Mouse (Mus musculus): ENCODE measurements around the gene Eml4.

Gene Eml4

DNA sequence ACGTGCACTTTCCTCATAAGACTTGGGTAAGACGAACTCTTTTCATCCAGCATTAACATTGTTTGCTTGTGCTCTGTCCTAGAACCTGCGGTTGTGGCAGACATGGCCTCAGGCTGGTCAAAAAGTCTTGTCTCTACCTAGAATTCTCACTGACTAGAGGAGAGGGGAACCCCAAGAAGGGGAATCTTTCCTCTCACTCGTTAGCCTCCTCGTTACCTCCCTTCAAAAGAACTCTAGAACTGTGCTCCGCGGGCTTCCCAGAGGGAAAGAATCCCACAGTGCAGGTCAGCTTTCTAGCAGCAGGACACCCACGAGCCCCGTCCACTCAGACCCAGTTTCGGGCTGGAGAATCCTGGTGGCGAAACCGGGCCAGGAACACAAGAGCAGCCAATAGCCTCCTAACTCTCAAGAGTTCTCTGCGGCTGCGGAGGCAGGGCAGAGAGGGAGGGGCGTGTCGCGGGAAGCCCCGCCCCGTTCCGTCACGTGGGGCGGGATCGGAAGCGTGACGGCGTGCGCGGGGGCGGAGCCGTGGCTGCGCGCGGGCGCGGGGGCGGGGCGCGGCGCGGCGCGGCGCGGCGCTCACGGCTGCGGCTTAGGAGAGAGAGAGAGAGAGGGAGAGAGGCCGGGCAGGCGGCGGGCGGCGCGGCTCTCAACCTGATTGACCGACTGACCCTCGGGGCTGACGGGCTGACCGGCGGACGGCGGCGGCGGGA, at the start of gene Eml4:
Gene Eml4, plus strand, starts transcription at position 553 of the 713 bp plus-strand sequence.
- peak; percentile 66 for DNase-seq (ENCODE audit: low read depth)

DNA sequence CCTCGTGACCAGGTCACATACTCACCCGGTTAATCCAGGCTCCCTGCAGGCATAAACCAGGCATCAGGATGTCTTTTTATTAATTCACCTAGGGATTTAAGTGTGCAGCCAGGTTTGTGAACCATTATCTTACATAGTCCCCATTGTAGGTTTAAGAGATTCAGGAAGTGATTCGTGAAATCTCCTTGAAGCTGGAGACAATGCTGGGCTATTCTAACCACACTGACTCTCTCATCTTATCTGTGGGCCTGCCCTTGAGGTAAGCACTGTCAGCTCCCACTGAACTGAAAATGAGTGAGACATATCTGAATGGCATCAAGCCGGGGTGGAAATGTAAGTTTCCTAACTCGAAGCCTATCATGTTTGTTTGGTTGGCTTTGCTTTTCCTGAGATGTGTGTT, 49.3 kb upstream of the Eml4 start:
- DNase-seq (ENCODE audit: low read depth) = no peak

DNA sequence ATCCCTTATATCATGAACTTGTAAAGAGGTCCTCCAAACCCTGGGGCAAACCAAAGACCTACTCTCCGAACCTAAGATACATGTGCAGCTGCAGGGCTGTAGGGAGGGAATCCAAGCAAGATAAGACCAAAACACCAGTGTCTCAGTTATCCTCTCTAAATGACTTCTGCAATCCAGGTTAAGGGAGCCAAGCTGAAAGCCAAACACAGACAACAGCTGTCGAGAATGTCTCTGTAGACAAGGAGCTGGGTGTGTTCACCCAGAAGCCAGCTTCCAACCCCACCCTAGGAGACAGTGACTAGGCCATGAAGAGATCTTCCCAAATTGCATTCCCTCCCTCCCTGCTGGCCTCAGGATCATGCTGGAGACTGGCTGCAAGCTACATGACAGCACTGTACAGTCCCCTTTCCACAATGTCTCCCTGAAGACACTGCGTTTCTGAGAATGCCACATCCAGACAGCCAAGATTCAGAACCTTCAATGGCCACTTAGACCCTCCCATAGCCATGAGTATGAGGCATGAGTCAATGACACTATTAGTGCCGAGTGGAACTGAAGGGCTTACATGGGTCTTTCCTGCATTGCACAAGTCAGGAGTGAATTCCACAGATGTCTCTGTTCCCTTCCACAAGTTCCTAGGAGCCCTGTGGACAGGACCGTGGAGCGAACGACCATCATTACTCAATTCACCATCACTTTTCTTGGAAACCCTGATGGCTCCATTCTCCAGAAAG, 46.5 kb upstream of the Eml4 start:
- no peak for DNase-seq (ENCODE audit: low read depth)

DNA sequence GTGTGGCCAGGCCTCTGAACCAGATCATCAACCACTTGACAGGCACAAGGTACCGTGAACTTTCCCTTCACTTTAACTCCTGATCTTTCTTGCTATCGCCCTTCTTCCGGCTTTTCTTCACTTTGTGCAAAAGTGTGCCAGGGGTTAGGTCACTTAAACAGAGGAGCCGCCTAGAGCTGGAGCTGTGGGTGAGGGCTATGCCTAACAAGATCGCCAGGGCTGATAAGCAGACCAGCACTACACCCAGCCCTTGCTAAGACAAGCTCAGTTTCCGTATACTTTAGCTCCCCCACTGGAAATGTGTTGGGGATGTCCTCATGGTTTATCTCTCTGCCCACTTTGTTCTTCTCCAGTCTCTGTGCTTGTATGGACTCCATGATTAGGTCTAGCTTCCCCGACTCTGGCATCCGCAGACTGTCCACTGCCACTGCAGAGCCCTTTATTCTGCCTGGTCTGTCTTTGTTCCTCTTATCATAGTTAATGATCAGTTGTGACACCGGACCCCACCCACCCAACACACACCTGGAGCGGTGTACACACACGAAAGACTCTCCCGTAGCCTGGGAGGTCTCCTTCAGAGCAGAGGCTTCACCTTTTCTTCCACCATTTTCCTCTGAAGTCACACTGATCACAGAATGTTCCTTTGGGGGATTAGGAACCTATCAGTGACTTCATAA, 43.6 kb upstream of the Eml4 start:
- no peak for DNase-seq (ENCODE audit: low read depth)

DNA sequence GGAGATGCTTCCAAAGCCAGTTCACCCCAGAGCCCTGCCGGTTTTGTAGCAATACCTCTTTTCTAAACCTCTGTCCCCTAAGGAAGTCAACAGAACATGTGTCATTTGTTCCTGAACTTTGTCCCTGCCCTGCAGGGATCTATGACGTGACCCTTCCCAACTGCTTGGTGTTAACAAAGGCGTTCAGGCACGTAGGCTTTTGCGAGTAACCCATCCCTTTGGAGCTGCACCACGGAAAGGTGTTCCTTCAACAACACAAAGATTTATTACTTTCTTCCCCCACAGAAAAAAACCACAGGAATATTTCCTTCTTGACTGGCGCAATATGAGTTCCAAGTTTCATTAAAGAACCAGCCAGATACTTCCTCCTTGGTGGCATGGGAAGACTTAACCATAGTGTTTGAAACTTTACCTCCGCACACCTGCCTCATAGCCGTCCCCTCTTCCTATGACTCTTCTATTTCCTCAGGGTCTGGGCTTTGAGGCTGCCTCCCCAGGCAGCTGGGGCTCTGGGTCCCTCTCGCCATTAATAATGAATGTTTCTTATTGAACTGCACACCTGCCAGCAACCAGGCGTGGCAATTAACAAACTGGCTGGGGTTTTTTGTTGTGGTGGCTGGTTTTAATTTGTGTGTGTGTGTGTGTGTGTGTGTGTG, 43.0 kb upstream of the Eml4 start:
- no peak for DNase-seq (ENCODE audit: low read depth)

DNA sequence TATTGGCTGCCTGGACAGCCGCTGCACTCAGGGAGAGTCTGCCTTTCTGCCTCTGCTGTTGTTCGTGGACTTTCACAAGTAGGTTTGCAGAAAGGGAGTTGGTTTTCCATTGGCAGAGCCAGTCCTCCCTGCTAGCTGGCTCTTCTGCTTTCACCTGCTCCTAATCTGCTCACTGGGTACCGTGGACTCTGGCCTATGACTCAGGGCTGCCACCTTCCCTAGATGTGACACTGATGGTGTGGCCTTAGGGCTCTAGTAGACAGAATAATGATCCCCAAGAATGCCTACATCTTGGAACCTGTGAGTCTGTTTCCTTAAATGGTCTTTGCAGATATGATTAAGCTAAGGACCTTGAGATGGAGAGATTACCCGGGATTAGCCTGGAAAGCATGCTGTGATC, 42.3 kb upstream of the Eml4 start:
- DNase-seq (ENCODE audit: low read depth) = no peak

DNA sequence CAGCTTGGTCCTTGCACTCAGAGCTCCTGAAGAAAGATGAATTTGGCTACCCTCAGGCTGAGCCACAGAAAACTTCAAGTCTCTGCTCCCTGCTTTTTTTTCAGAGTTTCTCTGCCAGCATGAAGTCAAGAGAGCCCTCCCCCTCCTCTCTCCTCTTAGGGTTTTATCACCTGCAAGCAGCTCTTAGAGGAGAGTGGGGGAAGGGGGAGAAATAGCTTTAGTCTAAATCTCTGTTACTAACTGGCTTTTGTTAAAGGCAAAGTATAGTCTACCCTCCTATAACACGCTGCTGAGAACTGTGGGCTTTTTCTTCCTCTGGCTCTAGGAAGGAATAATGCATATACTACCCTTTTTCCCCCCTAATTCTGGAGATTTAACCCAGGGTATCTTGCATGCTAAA, 41.5 kb upstream of the Eml4 start:
- no peak for DNase-seq (ENCODE audit: low read depth)

DNA sequence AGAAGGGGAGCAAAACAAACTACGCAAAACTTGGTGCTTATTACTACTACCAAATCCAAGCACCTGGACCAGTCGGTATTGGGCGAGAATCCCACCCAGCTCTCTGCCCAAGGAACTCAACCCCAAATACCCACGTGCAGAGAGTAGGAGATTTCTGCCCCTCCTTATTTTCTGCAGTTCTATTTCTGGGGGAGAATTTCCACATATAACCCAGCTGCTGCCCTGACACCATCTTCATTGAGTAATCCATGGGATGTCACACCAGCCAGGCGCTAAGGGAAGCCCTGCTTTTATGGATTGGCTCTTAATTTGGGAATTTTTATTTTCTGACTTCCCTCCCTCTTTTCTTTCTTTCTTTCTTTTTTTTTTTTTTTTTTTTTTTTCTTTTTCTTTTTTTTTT, 38.9 kb upstream of the Eml4 start:
- DNase-seq (ENCODE audit: low read depth) = no peak

DNA sequence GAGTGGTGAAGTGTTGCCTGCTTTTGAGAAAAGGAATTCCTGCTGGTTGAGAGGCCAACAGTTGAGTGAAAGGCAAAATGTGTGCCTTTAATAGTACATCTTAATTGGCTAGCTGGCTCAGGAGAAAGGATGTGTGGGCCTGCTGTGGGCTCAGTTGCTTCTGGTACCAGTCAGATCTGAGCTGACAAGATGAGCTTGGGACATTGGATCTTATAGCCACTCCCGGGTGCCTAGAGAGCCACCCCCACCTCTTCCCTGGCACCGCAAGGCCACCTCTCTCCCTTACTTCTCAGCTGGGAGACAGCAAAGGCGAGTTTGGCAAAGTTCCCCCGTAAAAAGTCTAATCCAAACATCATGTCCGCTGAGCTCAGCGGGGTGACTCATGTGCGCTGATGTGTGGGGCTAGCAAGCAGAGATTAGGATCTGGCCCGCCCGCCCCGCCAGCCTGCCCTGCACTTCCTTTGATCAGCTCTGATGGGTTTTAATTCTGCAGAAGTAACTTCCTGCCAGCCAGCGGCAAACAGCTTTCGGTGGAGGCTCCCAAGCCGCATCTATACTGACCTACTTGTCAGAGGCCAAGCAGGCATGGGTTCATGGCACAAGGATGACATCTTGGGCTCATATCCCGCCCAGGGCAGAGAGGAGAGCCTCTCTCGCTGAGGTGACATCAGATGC, 38.4 kb upstream of the Eml4 start:
- no peak for DNase-seq (ENCODE audit: low read depth)

DNA sequence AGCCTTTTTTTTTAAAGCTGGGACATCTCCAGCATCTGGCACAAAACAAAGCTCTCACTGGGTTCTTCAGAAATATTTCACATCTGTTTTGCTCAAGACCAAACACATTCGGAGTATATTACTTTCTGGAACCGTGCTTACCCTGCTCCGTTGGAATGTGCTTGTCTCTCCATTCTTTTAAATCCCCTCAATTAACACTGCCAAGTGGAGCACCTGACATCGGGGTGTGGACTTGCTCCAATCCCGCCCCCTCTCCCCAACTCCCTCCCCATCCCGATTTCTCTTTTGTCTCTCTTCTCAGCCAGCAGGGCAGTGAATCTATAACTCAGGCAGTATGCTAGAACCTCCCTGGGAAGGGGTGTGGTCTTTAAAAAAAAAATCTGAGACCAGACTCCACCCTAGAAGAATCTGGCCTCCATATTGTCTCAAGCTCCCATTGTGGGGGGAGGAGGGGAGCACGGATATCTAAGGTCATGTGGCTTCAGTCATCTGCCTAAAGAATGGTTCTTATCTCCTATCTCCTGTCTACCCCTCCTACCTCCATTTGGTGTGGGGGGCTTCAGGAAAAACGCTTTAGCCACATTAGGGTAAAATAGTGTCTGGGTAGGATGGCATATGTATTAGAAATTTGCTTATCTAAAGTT, 37.6 kb upstream of the Eml4 start:
- no peak for DNase-seq (ENCODE audit: low read depth)

DNA sequence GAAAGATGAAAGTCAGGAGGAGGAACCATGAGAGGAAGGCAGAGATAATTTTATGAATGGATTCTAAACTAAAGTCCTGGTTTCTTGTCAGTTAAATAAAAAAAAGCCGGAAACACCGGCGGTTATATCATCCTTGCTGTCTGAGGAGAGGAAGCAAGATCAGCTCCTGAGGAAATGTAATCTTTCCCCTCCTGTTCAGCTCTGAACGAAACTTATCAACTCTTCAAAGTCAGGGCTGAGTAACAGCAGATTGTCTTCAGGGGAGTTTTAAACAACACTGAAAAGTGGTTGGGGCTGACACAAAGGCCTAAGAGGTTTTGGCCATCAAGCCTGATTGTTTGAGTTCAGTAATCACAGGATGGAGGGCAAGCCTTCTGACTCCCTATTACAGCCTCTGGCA, 35.3 kb upstream of the Eml4 start:
- DNase-seq (ENCODE audit: low read depth) = no peak

DNA sequence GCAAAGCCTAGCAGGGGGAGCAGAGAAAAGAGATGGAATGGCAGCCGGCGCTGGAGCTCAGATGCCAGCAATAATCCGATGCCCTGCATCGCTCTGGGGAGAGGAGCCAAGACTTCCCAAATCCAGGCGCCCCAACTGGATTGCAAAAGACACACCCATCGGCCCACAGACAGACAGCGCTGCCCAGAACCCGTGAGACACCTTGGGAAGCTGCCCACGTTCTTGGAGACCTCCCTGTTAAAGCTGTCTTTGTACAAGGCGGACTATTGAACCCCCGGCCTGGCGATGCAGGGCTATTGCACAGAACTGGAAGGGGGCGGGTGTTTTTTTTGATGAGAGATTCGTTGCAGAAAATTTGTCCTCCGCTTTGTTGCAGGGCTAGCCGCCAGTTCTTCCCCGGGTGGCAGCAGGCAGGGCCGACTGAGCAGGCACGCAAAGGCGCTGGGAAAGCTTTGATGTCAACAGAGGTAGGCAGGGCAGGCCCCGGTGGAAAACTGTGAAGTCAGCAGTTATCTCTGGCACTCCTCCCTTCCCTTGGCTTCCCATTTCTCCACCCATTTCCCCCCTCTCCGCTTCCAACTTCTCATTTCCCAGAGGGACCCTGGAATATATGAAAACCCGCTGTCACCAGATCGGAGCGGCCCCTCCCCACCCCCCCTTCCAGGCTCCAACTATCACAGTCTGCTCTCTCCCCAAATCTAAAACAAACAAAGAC, 28.0 kb upstream of the Eml4 start:
- no peak for DNase-seq (ENCODE audit: low read depth)

DNA sequence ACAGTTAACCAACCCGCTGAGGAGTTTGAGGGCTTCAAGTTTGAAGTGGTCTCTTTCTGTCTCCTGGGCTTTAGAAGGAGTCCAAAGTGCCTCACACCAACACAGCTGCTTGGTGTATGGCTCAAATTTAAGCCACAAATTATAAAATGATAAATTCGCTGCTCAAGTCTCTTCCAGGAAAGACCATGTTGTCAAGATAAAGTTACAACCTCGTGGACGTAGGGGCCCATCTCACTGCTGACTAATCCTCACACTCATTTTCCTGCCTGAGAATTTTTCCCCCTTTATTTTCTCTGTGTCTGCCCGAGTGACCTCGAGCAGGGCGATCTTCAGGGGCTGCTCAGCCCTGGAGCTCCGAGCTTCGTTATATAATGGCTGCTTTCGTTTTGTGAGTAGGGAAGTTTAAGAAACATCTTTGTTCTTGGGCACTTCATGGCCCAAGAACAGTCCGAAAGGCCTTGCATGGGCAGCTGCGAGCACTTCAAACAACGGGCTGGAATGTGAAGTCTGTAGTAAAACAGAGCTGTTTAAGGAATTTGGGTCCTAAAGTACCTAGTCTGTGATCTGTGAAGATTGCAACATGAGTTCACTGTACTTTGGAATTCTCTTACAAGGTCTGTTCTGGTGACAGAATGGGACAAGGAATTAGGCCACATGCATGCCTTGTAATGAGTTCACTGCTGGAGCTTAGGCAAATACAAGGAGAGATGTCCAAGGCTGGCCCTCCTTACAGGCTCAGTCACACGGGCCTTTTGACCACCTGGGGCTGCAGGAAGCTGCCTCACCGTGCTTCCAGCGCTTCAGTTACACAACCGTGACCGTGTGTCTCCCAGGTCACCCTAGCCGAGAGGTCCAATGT, 27.1 kb upstream of the Eml4 start:
- no peak for DNase-seq (ENCODE audit: low read depth)

DNA sequence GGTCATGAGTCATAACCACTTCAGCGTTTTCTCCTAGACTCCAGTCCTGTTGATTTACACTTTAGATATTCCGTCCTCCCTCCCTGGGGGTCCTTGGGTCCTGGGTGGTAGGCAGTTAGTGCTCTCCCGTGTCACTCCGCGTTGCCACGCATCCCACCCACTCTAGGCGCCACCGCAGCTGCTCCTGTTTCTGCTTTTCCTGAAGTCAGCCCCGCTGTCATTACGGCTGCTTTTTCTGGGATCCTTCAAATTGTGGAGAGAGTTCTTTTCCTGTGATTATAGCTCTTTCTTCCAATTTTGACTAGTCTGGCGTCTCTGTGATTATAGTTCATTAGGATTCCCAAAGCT, 26.5 kb upstream of the Eml4 start:
- DNase-seq (ENCODE audit: low read depth) = no peak

DNA sequence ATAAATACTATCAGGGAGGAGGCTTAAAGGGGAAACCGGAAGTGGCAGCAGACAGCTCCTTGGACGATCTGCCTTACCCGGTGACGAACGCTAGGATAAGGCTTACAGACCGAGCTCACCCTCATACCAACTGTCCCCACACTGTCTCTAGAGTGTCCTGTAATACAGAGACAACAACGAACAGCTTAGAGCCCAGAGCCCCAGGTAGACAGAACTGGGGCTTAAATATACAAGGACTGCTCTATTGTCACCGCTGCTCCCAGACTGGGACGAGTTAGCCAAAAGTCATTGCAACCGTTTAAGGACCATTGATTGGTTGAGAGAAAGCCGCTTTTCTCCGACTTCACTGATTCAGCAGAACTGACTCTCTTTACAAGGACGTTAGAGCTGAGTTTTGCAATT, 15.5 kb upstream of the Eml4 start:
- DNase-seq (ENCODE audit: low read depth) = no peak

DNA sequence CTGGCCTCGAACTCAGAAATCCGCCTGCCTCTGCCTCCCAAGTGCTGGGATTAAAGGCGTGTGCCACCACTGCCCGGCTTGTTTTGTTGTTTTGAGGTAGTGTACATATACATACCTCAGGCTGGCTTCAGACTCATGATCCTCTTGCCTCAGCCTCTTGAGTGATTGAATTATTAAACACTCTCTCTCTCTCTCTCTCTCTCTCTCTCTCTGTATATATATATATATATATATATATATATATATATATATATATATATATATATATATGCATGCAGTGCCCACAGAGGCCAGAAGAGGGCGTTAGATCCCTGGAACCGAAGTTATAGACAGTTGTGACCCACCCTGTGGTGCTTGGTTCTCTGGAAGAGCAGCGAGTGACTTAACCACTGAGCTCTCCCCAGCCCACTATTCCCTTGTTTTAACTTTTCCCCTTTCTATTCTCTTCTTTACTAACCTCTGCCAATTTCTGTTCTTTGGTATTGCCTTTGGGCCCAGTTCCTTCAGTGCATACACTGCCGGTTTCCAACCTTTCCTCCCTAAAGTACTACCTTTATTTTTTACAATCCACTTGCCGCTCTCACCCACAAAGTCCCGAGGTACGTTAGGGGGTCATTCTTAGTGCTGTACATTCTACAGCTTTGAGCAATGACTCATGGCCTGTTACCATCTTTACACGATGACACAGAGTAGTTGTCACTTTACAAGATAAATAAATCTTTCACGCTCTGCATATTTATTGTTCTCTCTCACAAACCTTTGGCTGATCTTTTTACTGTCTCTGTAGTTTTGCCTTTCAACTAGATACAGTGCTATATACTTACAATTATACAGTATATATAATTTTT, 13.5 kb upstream of the Eml4 start:
- DNase-seq (ENCODE audit: low read depth) = no peak

DNA sequence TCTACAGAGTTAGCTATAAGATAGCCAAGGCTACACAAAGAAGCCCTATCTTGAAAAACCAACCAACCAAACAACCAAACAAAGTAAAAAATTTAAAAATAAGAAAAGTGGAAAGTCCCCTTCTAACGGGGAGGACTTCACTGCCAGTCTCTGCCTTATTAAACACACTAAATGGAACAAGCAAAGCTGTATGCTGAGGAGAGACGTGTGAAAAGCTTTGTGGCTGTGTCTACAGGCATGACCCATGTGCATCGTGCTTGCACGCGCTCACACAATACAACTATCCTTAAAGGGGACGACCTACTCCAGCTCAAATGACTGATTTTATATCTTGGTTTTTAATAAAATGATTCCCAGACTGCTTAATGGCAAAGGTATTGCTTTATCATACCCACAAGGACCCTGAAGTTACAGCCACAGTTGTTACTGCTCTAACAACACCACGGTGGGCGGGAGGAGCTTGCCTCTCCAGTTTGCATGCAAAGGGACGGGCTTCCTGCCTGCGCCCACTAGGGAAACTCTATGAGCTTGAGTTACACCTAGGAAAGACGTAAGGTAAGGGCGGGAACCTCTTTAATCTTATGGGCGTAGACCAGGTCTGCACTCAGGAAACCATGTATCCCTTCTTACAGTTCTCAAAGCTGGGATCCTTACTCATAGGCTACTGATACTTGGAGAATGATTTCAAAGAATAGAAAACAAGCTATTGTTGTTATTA, 11.2 kb upstream of the Eml4 start:
- DNase-seq (ENCODE audit: low read depth) = no peak

DNA sequence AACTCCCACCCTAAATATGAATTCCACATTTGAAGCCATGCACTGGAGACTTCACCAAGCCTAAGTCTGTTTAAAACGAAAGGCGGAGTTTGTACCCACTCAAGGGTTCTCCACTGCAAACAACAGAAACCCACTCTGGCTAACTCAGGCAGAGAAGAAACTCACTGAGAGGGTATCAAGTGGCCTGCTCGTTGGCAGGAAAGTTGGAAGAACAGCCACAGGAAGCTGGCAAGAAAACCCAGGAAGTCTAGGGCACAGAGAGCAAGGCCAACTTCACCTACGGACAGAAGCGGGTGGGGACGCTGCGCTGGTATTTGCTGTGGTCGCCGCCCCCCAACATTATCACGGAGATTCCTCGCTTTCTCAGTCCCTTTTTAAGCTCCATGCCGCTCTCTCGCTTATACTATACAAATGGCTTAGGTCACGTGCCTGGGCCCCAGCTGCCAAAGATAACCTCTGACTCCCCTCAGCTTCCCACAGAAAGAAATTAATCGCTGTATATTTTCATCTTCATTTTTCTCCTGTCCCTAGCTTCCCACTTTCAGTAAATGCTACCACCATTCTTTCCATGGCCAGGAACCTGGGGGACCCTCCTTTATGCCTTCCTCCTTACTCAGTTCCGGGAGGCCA, 9.7 kb upstream of the Eml4 start:
- no peak for DNase-seq (ENCODE audit: low read depth)

All from c-Kit-positive CD71-positive TER-119-negative erythroid progenitor cells, embryonic 14.5 days (primary cell).